Mouse (Mus musculus): Measurements from ENCODE around the gene Zfyve1.

- no peak for TF ChIP-seq CTCF (IDR thresholded peaks at IDR 0.05; ENCODE audit: low read depth)
- TF ChIP-seq EP300 (IDR thresholded peaks at IDR 0.05; ENCODE audit: low read depth) = 0 out of 2 replicates have a peak, but pooled peaks have one; percentile 16
Observed at GRCm38 (mm10) chr12:83525822-83526544, 71.0 kb downstream of the Zfyve1 start.
